Mouse (Mus musculus) kidney, postnatal 14 days (tissue): ENCODE data around the gene Nptxr.
A peak's percentile ranks its signal among the peaks of the same experiment; 100 is the strongest.
"Not testable (repeated sequence)": the region's sequence is repeated elsewhere in the genome, so short reads cannot be mapped to it uniquely, and the experiment has no call there.

Experiments
- DNase-seq: peaks from one replicate; pipeline ENCODE4 v3.0.0; 2022; ENCODE audit warnings: mixed read lengths

Nptxr gene

DNA sequence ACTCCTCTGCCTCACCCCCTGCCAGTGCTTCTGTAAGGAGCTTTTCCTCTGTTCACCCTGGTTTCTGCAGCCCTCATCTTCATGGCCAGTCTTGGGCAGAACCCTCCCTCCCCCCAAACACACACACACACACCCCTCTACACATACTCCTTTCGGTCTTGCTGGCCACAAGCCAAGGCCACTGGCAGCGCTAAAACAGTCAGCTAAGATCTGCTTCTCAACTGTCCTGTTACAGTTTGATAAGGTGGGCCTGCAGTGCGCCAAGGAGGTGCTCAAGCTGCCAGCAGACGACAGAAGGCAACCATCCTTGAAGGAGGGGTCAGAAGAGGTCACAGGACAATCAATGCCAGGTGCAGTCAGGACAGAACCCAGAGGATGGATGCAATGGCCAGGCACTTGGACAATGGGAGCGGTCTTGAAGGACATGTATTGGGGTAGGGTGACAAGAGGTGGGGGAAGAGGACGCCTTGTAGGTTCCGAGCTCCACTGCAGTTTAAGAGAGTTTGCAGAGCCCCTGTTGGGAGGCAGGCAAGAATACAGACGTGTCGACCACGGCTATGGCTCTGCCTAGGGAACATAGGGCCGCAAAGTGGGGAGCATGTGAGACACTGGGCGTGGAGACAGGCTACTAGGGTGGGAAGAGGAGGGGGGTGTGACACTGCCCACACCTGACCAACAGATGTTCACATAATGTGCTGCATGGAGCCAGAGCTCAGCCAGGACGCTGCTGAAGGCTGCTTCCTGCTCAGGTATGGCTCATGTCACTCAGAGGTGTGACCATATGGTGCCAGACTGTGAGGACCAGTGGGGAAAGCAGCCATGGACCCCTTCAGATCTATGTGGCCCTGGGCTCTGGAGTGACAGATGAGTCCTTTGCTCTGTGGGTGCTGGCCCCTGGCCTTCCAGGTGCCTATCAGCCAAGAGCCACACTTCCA lies 18.0 kb upstream of the Nptxr start:
- no peak for DNase-seq

DNA sequence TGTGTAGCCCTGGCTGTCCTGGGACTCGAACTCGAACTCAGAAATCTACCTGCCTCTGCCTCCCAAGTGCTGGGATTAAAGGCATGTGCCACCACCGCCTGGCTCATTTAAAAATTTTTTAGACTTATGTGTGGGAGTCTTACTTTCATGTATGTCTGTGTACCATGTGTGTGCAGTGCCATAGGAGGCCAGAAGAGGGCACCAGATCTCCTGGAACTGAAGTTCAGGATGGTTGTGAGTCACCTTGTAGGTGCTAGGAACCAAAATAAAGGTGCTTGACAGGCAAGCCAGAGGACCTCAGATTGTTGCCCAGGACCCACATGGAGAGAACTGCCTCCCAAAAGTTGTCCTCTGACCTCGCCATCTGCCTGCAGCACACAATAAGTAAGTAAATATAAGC lies 13.8 kb upstream of the Nptxr start:
- DNase-seq = no peak

- DNase-seq = no peak
These were observed 9.2 kb upstream of the Nptxr start for GRCm38 (mm10) chr15:79813666-79814258.

- not testable (repeated sequence) for DNase-seq
These were observed 8.3 kb upstream of the Nptxr start for GRCm38 (mm10) chr15:79812840-79813239.

DNA sequence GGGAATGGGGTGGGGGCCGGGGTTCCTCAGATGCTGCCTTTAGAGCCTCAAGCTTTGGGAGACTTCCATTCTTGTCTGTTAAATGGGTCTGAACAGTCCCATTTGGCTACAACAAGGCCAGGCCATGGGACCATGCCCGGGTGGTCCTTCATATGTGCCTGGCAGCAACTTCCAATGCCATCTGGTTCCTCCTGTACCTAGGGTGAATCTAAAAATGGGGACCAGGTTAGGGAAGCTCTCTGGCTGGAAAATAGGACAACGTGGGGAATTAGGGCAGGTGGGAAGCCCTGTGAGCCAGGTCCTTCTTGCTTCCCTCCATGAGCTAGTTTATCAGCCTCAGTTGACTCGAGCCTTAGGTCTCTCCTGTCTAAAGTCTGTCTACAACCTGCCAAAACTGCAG lies 6.4 kb upstream of the Nptxr start:
- no peak for DNase-seq

GRCm38 (mm10) chr15:79810061-79810460 lies 5.5 kb upstream of the Nptxr start:
- no peak for DNase-seq

DNA sequence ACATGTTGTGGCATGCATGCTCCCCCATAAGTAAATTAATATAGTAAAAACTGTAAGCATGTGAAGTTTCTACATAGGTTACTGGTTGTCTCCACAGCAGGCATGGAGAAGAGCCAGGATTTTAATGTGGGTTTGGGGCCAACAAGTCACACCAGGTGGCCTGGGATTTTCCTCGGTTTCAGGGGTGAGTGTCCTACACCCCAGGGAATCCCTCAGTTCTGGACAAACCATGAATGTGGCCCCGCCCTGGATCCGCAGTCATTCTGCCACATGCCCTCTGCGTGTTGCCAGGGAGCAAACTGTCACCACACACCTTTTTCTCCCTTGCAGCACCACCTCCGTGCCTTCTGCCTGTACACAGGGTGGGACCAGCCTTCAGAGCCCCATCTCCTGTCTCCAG lies 4.1 kb upstream of the Nptxr start:
- DNase-seq = no peak

DNA sequence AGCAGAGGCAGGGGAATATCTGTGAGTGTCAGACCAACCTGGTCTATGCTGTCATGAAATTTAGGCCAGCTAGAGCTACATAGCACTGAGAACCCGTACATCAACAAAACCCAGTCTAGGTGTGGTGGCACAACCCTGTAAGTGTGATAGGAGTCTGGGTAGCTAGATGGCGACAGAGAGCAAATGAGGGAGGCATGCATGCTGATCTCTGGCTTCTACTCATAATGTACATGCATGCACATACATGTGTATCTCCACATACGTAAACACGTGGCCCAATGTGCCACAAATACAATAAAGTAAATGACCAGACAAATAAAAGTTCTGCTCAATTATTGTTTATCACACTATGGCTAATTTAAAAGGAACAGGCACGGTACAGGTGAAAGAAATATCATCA lies 3.5 kb upstream of the Nptxr start:
- DNase-seq = peak; percentile 43

DNA sequence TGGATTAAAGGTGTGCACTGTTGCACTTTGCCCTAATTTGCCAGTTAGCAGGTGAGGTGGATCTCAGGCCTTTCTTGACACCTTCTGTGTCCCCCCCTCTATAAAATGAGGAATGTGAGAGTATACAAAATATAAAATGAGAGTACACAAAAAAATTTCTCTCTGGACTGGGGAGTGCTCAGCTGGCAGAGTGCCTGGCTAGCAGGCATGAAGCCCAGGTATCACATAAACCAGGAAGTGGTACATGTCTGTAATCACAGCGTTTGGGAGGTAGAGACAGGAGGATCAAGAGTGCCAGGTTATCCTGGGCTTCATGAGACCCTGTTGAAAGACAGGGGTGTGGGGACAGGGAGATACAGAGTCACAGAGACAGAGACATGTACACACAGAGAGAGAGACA lies 2.5 kb upstream of the Nptxr start:
- no peak for DNase-seq

DNA sequence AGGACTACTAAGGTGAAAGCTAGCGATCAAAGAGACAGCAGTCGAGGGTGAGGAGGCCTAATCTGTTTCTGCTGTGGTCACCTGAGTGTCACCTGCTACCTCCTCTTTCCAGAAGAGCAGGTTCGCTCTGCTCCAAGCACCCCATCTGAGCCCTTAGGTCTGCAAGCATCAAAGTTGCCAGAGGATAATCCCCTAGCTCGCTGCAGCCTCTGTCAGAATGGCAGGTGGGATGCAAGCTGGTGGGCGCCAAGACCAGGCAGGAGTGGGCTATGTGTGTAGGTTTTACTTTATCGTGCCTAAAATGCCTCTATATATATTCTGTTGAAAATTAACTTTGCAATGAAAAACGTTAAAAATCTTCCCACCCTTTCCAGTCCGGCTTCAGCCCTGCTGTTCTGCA lies 680 bp upstream of the Nptxr start:
- DNase-seq = no peak

GRCm38 (mm10) chr15:79803533-79804351 lies 824 bp downstream of the Nptxr start:
- peak; percentile 36 for DNase-seq

GRCm38 (mm10) chr15:79802304-79802703 lies 2.3 kb downstream of the Nptxr start:
- no peak for DNase-seq

DNA sequence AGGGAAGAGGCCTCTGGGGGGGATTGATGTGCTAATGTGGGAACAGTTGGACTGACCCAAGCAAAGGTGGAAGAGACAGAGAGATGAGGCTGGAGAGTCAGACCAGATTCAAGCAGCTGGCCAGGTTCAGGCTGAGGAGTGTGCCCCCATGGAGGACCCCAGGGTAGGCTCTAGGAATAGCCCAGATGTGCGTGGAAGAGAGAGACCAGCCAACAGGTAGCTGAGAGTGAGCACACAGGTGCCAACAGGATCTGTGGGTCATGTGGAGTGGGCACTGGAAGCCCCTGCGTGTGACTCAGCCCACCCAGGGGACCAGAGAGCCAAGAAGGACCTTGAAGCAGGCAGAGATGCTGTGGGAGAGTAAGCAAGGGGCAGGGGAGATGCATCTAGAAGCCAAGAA lies 2.9 kb downstream of the Nptxr start:
- no peak for DNase-seq

DNA sequence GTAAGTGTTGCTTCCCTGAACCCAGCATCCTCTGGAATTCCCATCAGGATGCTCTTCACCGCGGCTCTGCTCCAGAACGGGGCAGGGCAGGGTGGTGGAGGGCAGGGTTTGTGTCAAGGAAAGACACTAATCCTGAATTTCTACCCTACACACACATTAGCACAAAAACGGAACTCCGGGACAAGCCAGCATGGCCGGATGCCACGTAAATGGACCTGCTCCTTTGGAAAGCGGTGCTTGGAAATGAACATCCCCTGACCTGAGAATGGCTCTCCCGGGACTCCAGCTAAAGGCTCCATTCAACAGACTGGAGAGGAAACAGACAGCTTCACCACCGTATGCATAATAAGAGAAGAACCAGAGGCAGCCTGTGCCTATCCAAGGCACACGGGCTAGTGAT lies 3.9 kb downstream of the Nptxr start:
- no peak for DNase-seq

- DNase-seq = no peak
These were observed 6.0 kb downstream of the Nptxr start for GRCm38 (mm10) chr15:79798591-79798990.

- DNase-seq = no peak
These were observed 6.9 kb downstream of the Nptxr start for GRCm38 (mm10) chr15:79797680-79798079.

DNA sequence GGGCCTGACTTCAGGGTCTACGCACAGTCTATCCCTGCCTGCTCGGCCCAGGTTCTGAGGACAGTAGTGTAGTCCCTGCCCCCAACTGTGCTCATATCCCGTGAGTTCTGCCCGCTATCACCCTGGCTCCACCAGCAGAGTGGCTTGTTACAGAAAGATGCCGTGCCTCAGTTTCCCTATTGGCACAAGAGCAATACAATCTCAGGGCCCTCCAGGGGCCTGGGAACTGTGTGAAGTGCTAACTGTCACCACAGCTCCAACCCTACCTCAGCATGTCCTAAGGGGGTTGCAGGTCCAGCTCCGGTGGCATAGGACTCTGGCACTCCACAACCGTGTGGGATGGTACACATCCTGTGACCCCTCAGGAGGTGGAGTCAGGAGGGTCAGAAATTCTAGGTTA lies 7.5 kb downstream of the Nptxr start:
- no peak for DNase-seq

- no peak for DNase-seq
These were observed 8.3 kb downstream of the Nptxr start for GRCm38 (mm10) chr15:79796256-79796655.

GRCm38 (mm10) chr15:79794173-79794572 lies 10.4 kb downstream of the Nptxr start:
- DNase-seq = no peak

GRCm38 (mm10) chr15:79793076-79793475 lies 11.5 kb downstream of the Nptxr start:
- no peak for DNase-seq

GRCm38 (mm10) chr15:79792455-79792854 lies 12.1 kb downstream of the Nptxr start:
- no peak for DNase-seq

GRCm38 (mm10) chr15:79791502-79791901 lies 13.1 kb downstream of the Nptxr start:
- peak; percentile 75 for DNase-seq

- DNase-seq = no peak
These were observed 13.7 kb downstream of the Nptxr start for GRCm38 (mm10) chr15:79790905-79791304.

- DNase-seq = no peak
These were observed 14.5 kb downstream of the Nptxr start for GRCm38 (mm10) chr15:79790111-79790510.
